Mouse (Mus musculus): ENCODE results near the gene U2surp. TPM values are rescaled to one million over a fixed set of nuclear protein-coding genes. Genes with fewer than 3 reads are reported as not detected.
"Not testable (repeated sequence)": the region's sequence is repeated elsewhere in the genome, so short reads cannot be mapped to it uniquely, and the experiment has no call there.

The U2surp gene
- total and polyA plus RNA-seq, 3 experiments: 69.0 to 244 (median 72.1) TPM

GRCm38 (mm10) chr9:95520563-95520962 is 8.8 kb upstream of the U2surp start:
- DNase-seq (ENCODE audit: low read depth, low spot score): no peak
- no peaks in the 10 kb centered on the region for H3K27me3 ChIP-seq (ENCODE audit: control insufficient read depth in 1 of 2, insufficient read depth in 2 of 2, low read length in 2 of 2)
- no peaks in the 10 kb centered on the region; a peak in 1 of 4 replicates for H3K4me1 ChIP-seq (ENCODE audit: control insufficient read depth in 1 of 2, insufficient read depth in 2 of 2, low read length in 2 of 2)
- H3K27ac ChIP-seq (ENCODE audit: control insufficient read depth, low read depth, low read length): no peak overlapping the region
- TF ChIP-seq MEF2A (IDR thresholded peaks at IDR 0.05; ENCODE audit: extremely low read depth, insufficient replicate concordance, low read depth, low read length, poor library complexity, severe bottlenecking) (no peak), ETS1 (IDR thresholded peaks at IDR 0.05; ENCODE audit: low read depth, low read length) (no peak), CTCF (IDR thresholded peaks at IDR 0.05 in 2 of 3, conservative IDR thresholded peaks at IDR 0.05 in 1 of 3; ENCODE audit: control insufficient read depth in 1 of 3, insufficient read depth in 1 of 3, low read depth in 2 of 3, low read length in 3 of 3, poor library complexity in 1 of 3, severe bottlenecking in 1 of 3) (no peak), POLR2AphosphoS2 (IDR thresholded peaks at IDR 0.05; ENCODE audit: low read length) (no peak), JUND (IDR thresholded peaks at IDR 0.05; ENCODE audit: low read depth, low read length) (no peak), RAD21 (IDR thresholded peaks at IDR 0.05; ENCODE audit: low read depth, low read length) (no peak), E2F4 (IDR thresholded peaks at IDR 0.05; ENCODE audit: borderline replicate concordance, low read depth, low read length) (no peak), EP300 (IDR thresholded peaks at IDR 0.05; ENCODE audit: low read depth in 1 of 2, low read length in 2 of 2) (no peak), MYB (IDR thresholded peaks at IDR 0.05; ENCODE audit: low read depth, low read length) (no peak), MYC (IDR thresholded peaks at IDR 0.05; ENCODE audit: low read depth, low read length) (no peak), MAX (IDR thresholded peaks at IDR 0.05; ENCODE audit: low read length) (no peak), GABPA (IDR thresholded peaks at IDR 0.05; ENCODE audit: low read depth, low read length) (no peak), SMC3 (IDR thresholded peaks at IDR 0.05; ENCODE audit: low read depth, low read length) (no peak), POLR2A (IDR thresholded peaks at IDR 0.05; ENCODE audit: control insufficient read depth in 1 of 2, insufficient read depth in 1 of 2, low read depth in 1 of 2, low read length in 2 of 2, poor library complexity in 1 of 2) (no peak), NRF1 (IDR thresholded peaks at IDR 0.05; ENCODE audit: insufficient read depth, low read depth, low read length, poor library complexity, severe bottlenecking) (no peak), MAZ (IDR thresholded peaks at IDR 0.05; ENCODE audit: low read depth, low read length) (no peak), NELFE (IDR thresholded peaks at IDR 0.05; ENCODE audit: low read depth, low read length) (no peak), BHLHE40 (IDR thresholded peaks at IDR 0.05; ENCODE audit: borderline replicate concordance, low read depth, low read length) (no peak), TBP (IDR thresholded peaks at IDR 0.05; ENCODE audit: low read depth, low read length) (no peak), ZNF384 (IDR thresholded peaks at IDR 0.05; ENCODE audit: low read depth, low read length) (no peak)
- no peak overlapping the region for H3K4me3 ChIP-seq (ENCODE audit: control insufficient read depth in 1 of 2, insufficient read depth in 1 of 2, low read depth in 2 of 2, low read length in 2 of 2)
- H3K9me3 ChIP-seq (replicated peaks; ENCODE audit: insufficient read depth, low read length): no peaks in the 10 kb centered on the region
- no peak overlapping the region for H3K9ac ChIP-seq (ENCODE audit: control insufficient read depth, low read depth, low read length, poor library complexity, severe bottlenecking)
- no peaks in the 10 kb centered on the region for H3K36me3 ChIP-seq (ENCODE audit: control insufficient read depth in 1 of 2, insufficient read depth in 2 of 2, low read length in 2 of 2)
- H3K79me2 ChIP-seq (ENCODE audit: control insufficient read depth, insufficient read depth, low read length, poor library complexity): no peaks in the 10 kb centered on the region

DNA sequence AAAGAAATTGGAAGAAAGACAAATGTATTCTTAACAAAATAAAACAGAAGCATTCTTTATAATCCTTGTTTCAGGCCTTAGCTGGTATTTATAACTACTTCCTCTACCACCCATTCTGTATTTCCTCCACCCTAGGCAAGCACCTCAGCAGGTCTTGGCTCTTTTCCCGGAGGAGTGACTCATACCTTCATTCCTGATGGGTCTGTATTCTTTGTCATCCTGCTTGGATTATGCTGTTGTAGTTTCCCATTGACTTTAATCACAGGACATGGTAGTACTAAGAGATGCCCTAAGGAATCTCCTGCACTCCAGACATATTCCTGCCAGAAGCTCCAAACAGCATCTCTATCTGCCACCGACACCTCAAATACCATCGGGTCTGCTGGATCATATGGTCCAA is 2.6 kb upstream of the U2surp start:
- H3K27ac ChIP-seq (ENCODE audit: control insufficient read depth, low read depth, low read length); H3K27me3 ChIP-seq (ENCODE audit: control insufficient read depth in 1 of 2, insufficient read depth in 2 of 2, low read length in 2 of 2); H3K9me3 ChIP-seq (replicated peaks; ENCODE audit: insufficient read depth, low read length); H3K9ac ChIP-seq (ENCODE audit: control insufficient read depth, low read depth, low read length, poor library complexity, severe bottlenecking); H3K4me3 ChIP-seq (ENCODE audit: control insufficient read depth in 1 of 2, insufficient read depth in 1 of 2, low read depth in 2 of 2, low read length in 2 of 2): not testable (repeated sequence)
- H3K79me2 ChIP-seq (ENCODE audit: control insufficient read depth, insufficient read depth, low read length, poor library complexity): peaks cover 30% of the 10 kb centered on the region
- peaks cover 0 to 25% of the 10 kb centered on the region in 2 experiments; a peak in 2 of 4 replicates for H3K36me3 ChIP-seq (ENCODE audit: control insufficient read depth in 1 of 2, insufficient read depth in 2 of 2, low read length in 2 of 2)
- TF ChIP-seq JUND (IDR thresholded peaks at IDR 0.05; ENCODE audit: low read depth, low read length) (peak; percentile 69; the same call in 1 of the 2 replicates), EP300 (IDR thresholded peaks at IDR 0.05; ENCODE audit: low read depth in 1 of 2, low read length in 2 of 2) (peak in 1 of 2 experiments; percentile 52; a peak in 1 of 4 replicates), ETS1 (IDR thresholded peaks at IDR 0.05; ENCODE audit: low read depth, low read length) (0 out of 2 replicates have a peak, but pooled peaks have one; percentile 7)
- peaks cover 2 to 18% of the 10 kb centered on the region in 2 experiments for H3K4me1 ChIP-seq (ENCODE audit: control insufficient read depth in 1 of 2, insufficient read depth in 2 of 2, low read length in 2 of 2)
- DNase-seq (ENCODE audit: low read depth, low spot score): peak; percentile 83
